Mouse (Mus musculus): ENCODE measurements around the gene Zdhhc1.

GRCm38 (mm10) chr8:105438865-105439264, 57.8 kb downstream of the Zdhhc1 start:
- TF ChIP-seq CTCF (conservative IDR thresholded peaks at IDR 0.05; ENCODE audit: low read length) (peak; percentile 85), NANOG (IDR thresholded peaks at IDR 0.05; ENCODE audit: borderline replicate concordance, low read length) (no peak)

All from E14TG2a.4 (cell line).